Mouse (Mus musculus): ENCODE data around the gene Olfml1. TPM values are rescaled to one million over a fixed set of nuclear protein-coding genes. Genes with fewer than 3 reads are reported as not detected.

Gene Olfml1
- polyA plus RNA-seq, 1 experiment from 2014 or later = 1.2 TPM

GRCm38 (mm10) chr7:107619225-107619624 lies 52.0 kb downstream of the Olfml1 start:
- 60% methylated on average over 4 of the region's 4 CpGs for WGBS (ENCODE audit: insufficient replicate concordance)
- Histone ChIP-seq H3K4me2 (no peak overlapping the region), H3K9me3 (replicated peaks) (no peaks in the 10 kb centered on the region), H3K36me3 (replicated peaks) (no peaks in the 10 kb centered on the region), H3K4me3 (replicated peaks) (no peak overlapping the region), H3K4me1 (replicated peaks) (no peaks in the 10 kb centered on the region), H3K9ac (no peak overlapping the region), H3K27me3 (no peaks in the 10 kb centered on the region), H3K27ac (replicated peaks) (no peak overlapping the region)
- ATAC-seq (ENCODE audit: insufficient read depth) = no peak

- ATAC-seq (ENCODE audit: insufficient read depth) = no peak
- no peak overlapping the region for H3K27ac ChIP-seq (replicated peaks)
- H3K4me3 ChIP-seq (replicated peaks) = no peak overlapping the region
- H3K4me2 ChIP-seq = no peak overlapping the region
- 24% methylated on average over 3 of the region's 3 CpGs for WGBS (ENCODE audit: insufficient replicate concordance)
- H3K36me3 ChIP-seq (replicated peaks) = no peaks in the 10 kb centered on the region
- H3K9me3 ChIP-seq (replicated peaks) = no peaks in the 10 kb centered on the region
- no peaks in the 10 kb centered on the region for H3K27me3 ChIP-seq
- no peaks in the 10 kb centered on the region for H3K4me1 ChIP-seq (replicated peaks)
- no peak overlapping the region for H3K9ac ChIP-seq
These were observed 52.9 kb downstream of the Olfml1 start for GRCm38 (mm10) chr7:107620137-107620536.

GRCm38 (mm10) chr7:107624432-107624831 lies 57.2 kb downstream of the Olfml1 start:
- no peak overlapping the region for H3K9ac ChIP-seq
- ATAC-seq (ENCODE audit: insufficient read depth) = no peak
- H3K4me3 ChIP-seq (replicated peaks) = no peak overlapping the region
- H3K27me3 ChIP-seq = no peaks in the 10 kb centered on the region
- H3K4me1 ChIP-seq (replicated peaks) = no peaks in the 10 kb centered on the region
- 39% methylated on average over 3 of the region's 3 CpGs for WGBS (ENCODE audit: insufficient replicate concordance)
- no peaks in the 10 kb centered on the region for H3K9me3 ChIP-seq (replicated peaks)
- no peaks in the 10 kb centered on the region for H3K36me3 ChIP-seq (replicated peaks)
- H3K27ac ChIP-seq (replicated peaks) = no peak overlapping the region
- H3K4me2 ChIP-seq = no peak overlapping the region

GRCm38 (mm10) chr7:107625061-107625460 lies 57.8 kb downstream of the Olfml1 start, which contains the start of gene 5330417H12Rik:
Gene 5330417H12Rik, minus strand, starts transcription at chr7:107625161.
- no peak within 1 kb of the TSS for H3K4me2 ChIP-seq
- 60% methylated on average over 2 of the region's 2 CpGs for WGBS (ENCODE audit: insufficient replicate concordance)
- no peaks in the 10 kb centered on the region for H3K4me1 ChIP-seq (replicated peaks)
- ATAC-seq (ENCODE audit: insufficient read depth) = no peak
- H3K27me3 ChIP-seq = no peaks in the 10 kb centered on the region
- H3K4me3 ChIP-seq (replicated peaks) = no peak within 1 kb of the TSS
- H3K9me3 ChIP-seq (replicated peaks) = no peaks in the 10 kb centered on the region
- H3K36me3 ChIP-seq (replicated peaks) = no peaks in the 10 kb centered on the region
- H3K27ac ChIP-seq (replicated peaks) = no peak within 1 kb of the TSS
- no peak within 1 kb of the TSS for H3K9ac ChIP-seq

- no peak overlapping the region for H3K27ac ChIP-seq (replicated peaks)
- H3K36me3 ChIP-seq (replicated peaks) = no peaks in the 10 kb centered on the region
- 59% methylated on average over 6 of the region's 6 CpGs for WGBS (ENCODE audit: insufficient replicate concordance)
- ATAC-seq (ENCODE audit: insufficient read depth) = no peak
- H3K9ac ChIP-seq = no peak overlapping the region
- H3K4me3 ChIP-seq (replicated peaks) = no peak overlapping the region
- H3K4me2 ChIP-seq = no peak overlapping the region
- H3K9me3 ChIP-seq (replicated peaks) = no peaks in the 10 kb centered on the region
- no peaks in the 10 kb centered on the region for H3K27me3 ChIP-seq
- no peaks in the 10 kb centered on the region for H3K4me1 ChIP-seq (replicated peaks)
These were observed 58.5 kb downstream of the Olfml1 start for GRCm38 (mm10) chr7:107625781-107626180.

GRCm38 (mm10) chr7:107628383-107628782 lies 61.1 kb downstream of the Olfml1 start:
- no peaks in the 10 kb centered on the region for H3K9me3 ChIP-seq (replicated peaks)
- no peak overlapping the region for H3K9ac ChIP-seq
- H3K27ac ChIP-seq (replicated peaks) = no peak overlapping the region
- H3K4me1 ChIP-seq (replicated peaks) = no peaks in the 10 kb centered on the region
- no peak overlapping the region for H3K4me3 ChIP-seq (replicated peaks)
- no peak for ATAC-seq (ENCODE audit: insufficient read depth)
- no peaks in the 10 kb centered on the region for H3K27me3 ChIP-seq
- H3K4me2 ChIP-seq = no peak overlapping the region
- H3K36me3 ChIP-seq (replicated peaks) = no peaks in the 10 kb centered on the region

- no peak overlapping the region for H3K9ac ChIP-seq
- H3K4me1 ChIP-seq (replicated peaks) = no peaks in the 10 kb centered on the region
- 73% methylated on average over 4 of the region's 4 CpGs for WGBS (ENCODE audit: insufficient replicate concordance)
- H3K4me3 ChIP-seq (replicated peaks) = no peak overlapping the region
- no peak for ATAC-seq (ENCODE audit: insufficient read depth)
- 0 out of 2 replicates have a peak, but pooled peaks cover 1% of the 10 kb centered on the region for H3K36me3 ChIP-seq (replicated peaks)
- no peaks in the 10 kb centered on the region for H3K9me3 ChIP-seq (replicated peaks)
- H3K4me2 ChIP-seq = no peak overlapping the region
- H3K27me3 ChIP-seq = no peaks in the 10 kb centered on the region
- no peak overlapping the region for H3K27ac ChIP-seq (replicated peaks)
These were observed 66.0 kb downstream of the Olfml1 start for GRCm38 (mm10) chr7:107633201-107633600.

- no peak for ATAC-seq (ENCODE audit: insufficient read depth)
- 57% methylated on average over 7 of the region's 7 CpGs for WGBS (ENCODE audit: insufficient replicate concordance)
- no peak overlapping the region for H3K27ac ChIP-seq (replicated peaks)
These were observed 70.2 kb downstream of the Olfml1 start for GRCm38 (mm10) chr7:107637398-107637797.

GRCm38 (mm10) chr7:107638026-107638425 lies 70.8 kb downstream of the Olfml1 start:
- Histone ChIP-seq H3K9me3 (replicated peaks) (no peaks in the 10 kb centered on the region), H3K9ac (no peak overlapping the region), H3K36me3 (replicated peaks) (0 out of 2 replicates have a peak, but pooled peaks cover 9% of the 10 kb centered on the region), H3K4me2 (no peak overlapping the region), H3K27me3 (no peaks in the 10 kb centered on the region), H3K27ac (replicated peaks) (no peak overlapping the region), H3K4me3 (replicated peaks) (no peak overlapping the region), H3K4me1 (replicated peaks) (no peaks in the 10 kb centered on the region)
- no peak for ATAC-seq (ENCODE audit: insufficient read depth)
- WGBS (ENCODE audit: insufficient replicate concordance) = 73% methylated on average over 5 of the region's 5 CpGs

More at GRCm38 (mm10) chr7:107637398-107637797, 70.2 kb downstream of the Olfml1 start:
- 0 out of 2 replicates have a peak, but pooled peaks cover 9% of the 10 kb centered on the region for H3K36me3 ChIP-seq (replicated peaks)
- H3K4me1 ChIP-seq (replicated peaks) = no peaks in the 10 kb centered on the region
- no peaks in the 10 kb centered on the region for H3K9me3 ChIP-seq (replicated peaks)
- H3K9ac ChIP-seq = no peak overlapping the region
- H3K4me2 ChIP-seq = no peak overlapping the region
- H3K27me3 ChIP-seq = no peaks in the 10 kb centered on the region
- no peak overlapping the region for H3K4me3 ChIP-seq (replicated peaks)

Other genes starting within 250 kb of the Olfml1 start
- 0.15 and 0.20 TPM in 2 replicates for gene Syt9, start 196.7 kb upstream of the Olfml1 start, polyA plus RNA-seq (2015; fragmentation: Nextera tagmentation; extraction: Ambion mirVana)
- gene Ppfibp2, start 27.8 kb downstream of the Olfml1 start, polyA plus RNA-seq (2015; fragmentation: Nextera tagmentation; extraction: Ambion mirVana) = 3.8 and 4.3 TPM in 2 replicates
- gene 5330417H12Rik, start 57.7 kb downstream of the Olfml1 start, polyA plus RNA-seq (2015; fragmentation: Nextera tagmentation; extraction: Ambion mirVana) = not detected in 2 replicates
- gene Cyb5r2, start 190.6 kb downstream of the Olfml1 start, polyA plus RNA-seq (2015; fragmentation: Nextera tagmentation; extraction: Ambion mirVana) = not detected in 2 replicates
- gene Ovch2, start 233.8 kb downstream of the Olfml1 start, polyA plus RNA-seq (2015; fragmentation: Nextera tagmentation; extraction: Ambion mirVana) = not detected in 2 replicates
- not detected in 2 replicates for gene Olfr467, start 244.8 kb downstream of the Olfml1 start, polyA plus RNA-seq (2015; fragmentation: Nextera tagmentation; extraction: Ambion mirVana)